Mouse (Mus musculus) E14TG2a.4 (cell line): ENCODE data around the gene Cacna1g.

Experiments
- CTCF ChIP-seq: conservative IDR thresholded peaks from 2 replicates; pipeline ENCODE4 v1.5.1; 2014; ENCODE audit warnings: low read length
- NANOG ChIP-seq: IDR thresholded peaks from 2 replicates; pipeline ENCODE4 v1.6.1; 2014; ENCODE audit warnings: borderline replicate concordance, low read length, mixed read lengths
- POU5F1 ChIP-seq: IDR thresholded peaks from 2 replicates; pipeline ENCODE4 v1.6.1; 2014; ENCODE audit warnings: low read length, borderline replicate concordance

- TF ChIP-seq CTCF: no peak
- no peak for TF ChIP-seq POU5F1
- TF ChIP-seq NANOG: no peak
Observed at GRCm38 (mm10) chr11:94390825-94391224, 83.2 kb downstream of the Cacna1g start.
